Mouse (Mus musculus): ENCODE data around the gene Mgmt. TPM values are rescaled to one million over a fixed set of nuclear protein-coding genes. Genes with fewer than 3 reads are reported as not detected.
A peak's percentile ranks its signal among the peaks of the same experiment; 100 is the strongest.

Gene Mgmt
- total and polyA plus RNA-seq, 2 experiments from 2014 or later, result 5.4 to 6.4 TPM

- no peak for TF ChIP-seq CTCF (IDR thresholded peaks at IDR 0.05; ENCODE audit: low read depth)
- TF ChIP-seq EP300 (IDR thresholded peaks at IDR 0.05; ENCODE audit: low read depth), result no peak
- Histone ChIP-seq H3K27ac (ENCODE audit: low read depth) (no peak overlapping the region), H3K9me3 (replicated peaks; ENCODE audit: control insufficient read depth, low read length) (no peaks in the 10 kb centered on the region), H3K27me3 (ENCODE audit: control insufficient read depth, insufficient read depth, low read length) (no peaks in the 10 kb centered on the region), H3K4me2 (ENCODE audit: low read depth, low read length) (no peak overlapping the region), H3K4me3 (ENCODE audit: low read depth, low read length) (no peak overlapping the region), H3K4me1 (ENCODE audit: control insufficient read depth, insufficient read depth) (no peaks in the 10 kb centered on the region), H3K36me3 (replicated peaks; ENCODE audit: control insufficient read depth, insufficient read depth, low read length) (no peaks in the 10 kb centered on the region), H3K9ac (replicated peaks; ENCODE audit: low read depth, low read length) (no peak overlapping the region)
- DNase-seq (ENCODE audit: low spot score) (no peak), ATAC-seq (ENCODE audit: insufficient read depth, low read depth) (no peak)
- WGBS, result 88% methylated on average over 9 of the region's 9 CpGs
Measured at GRCm38 (mm10) chr7:137064255-137064654, 169.8 kb downstream of the Mgmt start.

DNA sequence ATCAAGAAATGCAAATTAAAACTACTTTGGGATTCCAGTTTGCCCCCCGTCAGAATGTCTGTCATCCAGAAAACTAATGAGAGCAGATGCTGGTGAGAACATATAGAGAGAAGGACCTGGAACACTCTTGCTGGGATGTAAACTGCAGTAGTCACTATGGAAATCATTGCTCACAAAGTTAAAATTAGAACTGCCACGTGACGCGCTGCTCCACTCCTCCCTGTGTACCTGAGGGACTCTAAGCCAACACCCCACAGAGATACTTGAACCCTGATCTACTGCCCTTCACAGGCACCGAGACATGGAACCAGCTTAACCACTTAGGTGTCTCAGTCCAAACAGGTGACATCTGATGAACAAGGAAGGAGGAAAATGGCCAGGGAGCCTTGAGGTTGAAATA lies 171.0 kb downstream of the Mgmt start:
- H3K27me3 ChIP-seq (ENCODE audit: control insufficient read depth, insufficient read depth, low read length), result no peaks in the 10 kb centered on the region
- ATAC-seq (ENCODE audit: insufficient read depth, low read depth), result peak; percentile 34; the same call in 1 of the 2 replicates
- DNase-seq (ENCODE audit: low spot score), result no peak

DNA sequence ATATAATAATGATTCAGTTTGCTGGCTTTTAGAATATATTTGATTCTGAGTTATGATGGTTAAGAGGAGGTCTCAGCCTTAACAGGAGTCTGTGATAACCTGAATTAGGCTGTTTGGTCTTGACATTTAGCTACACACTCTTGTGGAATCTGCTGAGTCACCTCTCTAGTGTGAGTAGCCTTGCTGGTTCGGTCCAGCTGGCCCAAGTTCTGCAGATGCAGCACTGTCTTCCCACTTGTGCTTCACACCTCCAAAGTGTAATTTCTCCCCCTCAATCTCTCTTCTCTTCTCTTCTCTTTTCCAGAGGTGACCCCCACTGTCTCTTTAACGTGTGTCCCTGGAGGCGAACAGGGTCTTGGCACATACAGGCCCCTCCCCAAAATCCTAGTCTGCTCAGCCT lies 171.8 kb downstream of the Mgmt start:
- Histone ChIP-seq H3K36me3 (replicated peaks; ENCODE audit: control insufficient read depth, insufficient read depth, low read length) (no peaks in the 10 kb centered on the region), H3K27ac (ENCODE audit: low read depth) (no peak overlapping the region), H3K9me3 (replicated peaks; ENCODE audit: control insufficient read depth, low read length) (no peaks in the 10 kb centered on the region), H3K27me3 (ENCODE audit: control insufficient read depth, insufficient read depth, low read length) (no peaks in the 10 kb centered on the region), H3K4me2 (ENCODE audit: low read depth, low read length) (no peak overlapping the region), H3K9ac (replicated peaks; ENCODE audit: low read depth, low read length) (no peak overlapping the region), H3K4me1 (ENCODE audit: control insufficient read depth, insufficient read depth) (peaks cover 5% of the 10 kb centered on the region; the same call in 1 of the 2 replicates), H3K4me3 (ENCODE audit: low read depth, low read length) (no peak overlapping the region)
- WGBS, result 67% methylated on average over 3 of the region's 3 CpGs
- no peak for TF ChIP-seq EP300 (IDR thresholded peaks at IDR 0.05; ENCODE audit: low read depth)
- DNase-seq (ENCODE audit: low spot score) (no peak), ATAC-seq (ENCODE audit: insufficient read depth, low read depth) (no peak)

More for the DNA sequence above, 171.0 kb downstream of the Mgmt start:
- Histone ChIP-seq H3K9me3 (replicated peaks; ENCODE audit: control insufficient read depth, low read length) (no peaks in the 10 kb centered on the region), H3K27ac (ENCODE audit: low read depth) (no peak overlapping the region), H3K4me1 (ENCODE audit: control insufficient read depth, insufficient read depth) (peaks cover 5% of the 10 kb centered on the region; the same call in 1 of the 2 replicates), H3K9ac (replicated peaks; ENCODE audit: low read depth, low read length) (no peak overlapping the region), H3K36me3 (replicated peaks; ENCODE audit: control insufficient read depth, insufficient read depth, low read length) (no peaks in the 10 kb centered on the region), H3K4me3 (ENCODE audit: low read depth, low read length) (no peak overlapping the region), H3K4me2 (ENCODE audit: low read depth, low read length) (no peak overlapping the region)
- TF ChIP-seq EP300 (IDR thresholded peaks at IDR 0.05; ENCODE audit: low read depth) (no peak), CTCF (IDR thresholded peaks at IDR 0.05; ENCODE audit: low read depth) (no peak)
- 47% methylated on average over 5 of the region's 5 CpGs for WGBS

DNA sequence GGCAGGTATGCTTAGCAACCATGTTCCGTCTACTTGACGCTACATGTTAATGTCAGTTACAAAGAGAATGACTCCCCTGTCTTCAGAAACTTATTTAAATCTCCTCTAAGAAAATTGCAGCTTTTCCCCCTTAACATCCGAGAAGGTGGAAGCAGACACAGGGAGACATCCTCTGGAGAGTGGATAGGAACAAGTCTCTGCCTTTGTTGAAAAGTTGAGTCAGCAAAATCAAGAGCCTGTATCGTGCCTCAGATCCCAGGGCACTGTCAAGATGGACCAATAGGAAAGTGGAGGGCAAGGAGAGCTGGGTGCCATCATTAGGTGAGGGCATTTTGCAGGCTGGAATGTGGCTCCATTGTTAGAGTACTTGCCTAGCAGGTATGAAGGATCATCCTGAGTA lies 172.6 kb downstream of the Mgmt start:
- Histone ChIP-seq H3K36me3 (replicated peaks; ENCODE audit: control insufficient read depth, insufficient read depth, low read length) (no peaks in the 10 kb centered on the region), H3K4me3 (ENCODE audit: low read depth, low read length) (no peak overlapping the region), H3K9ac (replicated peaks; ENCODE audit: low read depth, low read length) (no peak overlapping the region), H3K4me1 (ENCODE audit: control insufficient read depth, insufficient read depth) (peaks cover 5% of the 10 kb centered on the region; the same call in 1 of the 2 replicates), H3K27ac (ENCODE audit: low read depth) (no peak overlapping the region), H3K4me2 (ENCODE audit: low read depth, low read length) (no peak overlapping the region), H3K9me3 (replicated peaks; ENCODE audit: control insufficient read depth, low read length) (no peaks in the 10 kb centered on the region), H3K27me3 (ENCODE audit: control insufficient read depth, insufficient read depth, low read length) (no peaks in the 10 kb centered on the region)
- ATAC-seq (ENCODE audit: insufficient read depth, low read depth) (no peak), DNase-seq (ENCODE audit: low spot score) (no peak)
- TF ChIP-seq EP300 (IDR thresholded peaks at IDR 0.05; ENCODE audit: low read depth), result no peak
- TF ChIP-seq CTCF (IDR thresholded peaks at IDR 0.05; ENCODE audit: low read depth), result no peak
- WGBS, result 88% methylated on average over 4 of the region's 4 CpGs

DNA sequence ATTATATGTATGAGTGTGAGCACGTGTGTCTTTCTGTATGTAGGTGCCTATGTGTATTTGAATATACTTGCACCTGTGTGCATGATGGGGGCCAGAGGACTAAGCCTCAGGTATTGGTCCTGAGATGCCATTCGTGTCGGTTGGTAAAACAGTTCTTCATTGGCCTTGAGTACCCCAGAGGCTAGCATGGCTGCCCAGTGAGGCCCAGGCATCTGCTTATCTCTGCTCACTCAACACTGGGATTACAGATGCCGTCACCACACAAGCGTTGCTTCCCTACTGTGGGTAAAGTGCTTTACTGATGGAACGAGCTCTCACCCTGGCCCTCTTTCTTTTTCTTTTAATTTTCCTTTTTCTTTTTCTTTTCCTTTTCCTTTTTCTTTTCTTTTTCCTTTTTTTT lies 173.3 kb downstream of the Mgmt start:
- H3K4me1 ChIP-seq (ENCODE audit: control insufficient read depth, insufficient read depth), result peaks cover 5% of the 10 kb centered on the region; the same call in 1 of the 2 replicates
- H3K4me3 ChIP-seq (ENCODE audit: low read depth, low read length), result no peak overlapping the region
- no peak overlapping the region for H3K4me2 ChIP-seq (ENCODE audit: low read depth, low read length)
- peak; percentile 58; the same call in 1 of the 2 replicates for ATAC-seq (ENCODE audit: insufficient read depth, low read depth)
- DNase-seq (ENCODE audit: low spot score), result no peak
- no peaks in the 10 kb centered on the region for H3K36me3 ChIP-seq (replicated peaks; ENCODE audit: control insufficient read depth, insufficient read depth, low read length)
- no peaks in the 10 kb centered on the region for H3K9me3 ChIP-seq (replicated peaks; ENCODE audit: control insufficient read depth, low read length)
- 41% methylated on average over 6 of the region's 6 CpGs for WGBS
- H3K27ac ChIP-seq (ENCODE audit: low read depth), result no peak overlapping the region
- TF ChIP-seq EP300 (IDR thresholded peaks at IDR 0.05; ENCODE audit: low read depth) (no peak), CTCF (IDR thresholded peaks at IDR 0.05; ENCODE audit: low read depth) (no peak)
- no peaks in the 10 kb centered on the region for H3K27me3 ChIP-seq (ENCODE audit: control insufficient read depth, insufficient read depth, low read length)
- H3K9ac ChIP-seq (replicated peaks; ENCODE audit: low read depth, low read length), result no peak overlapping the region

DNA sequence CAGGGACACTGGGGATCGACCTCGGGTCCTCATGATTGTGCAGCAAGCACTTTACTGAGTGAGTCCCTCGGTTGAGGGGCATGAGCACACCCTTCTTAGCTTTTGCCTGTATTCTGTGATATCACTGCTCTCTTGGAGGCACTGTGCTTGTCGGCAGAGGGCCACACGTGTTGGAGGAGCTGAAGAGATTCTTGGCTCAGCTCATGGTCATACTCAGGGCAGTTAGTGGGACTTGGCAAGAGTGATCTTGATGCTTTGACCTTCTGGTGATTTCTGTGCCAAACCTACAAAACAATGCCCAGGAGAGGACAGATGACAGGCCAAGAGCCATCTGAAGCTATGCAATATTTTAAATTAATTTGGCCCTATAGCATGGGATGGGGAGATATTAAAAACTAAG lies 174.4 kb downstream of the Mgmt start:
- Histone ChIP-seq H3K9ac (replicated peaks; ENCODE audit: low read depth, low read length) (no peak overlapping the region), H3K27me3 (ENCODE audit: control insufficient read depth, insufficient read depth, low read length) (no peaks in the 10 kb centered on the region), H3K4me3 (ENCODE audit: low read depth, low read length) (no peak overlapping the region), H3K4me2 (ENCODE audit: low read depth, low read length) (no peak overlapping the region), H3K27ac (ENCODE audit: low read depth) (no peak overlapping the region), H3K9me3 (replicated peaks; ENCODE audit: control insufficient read depth, low read length) (no peaks in the 10 kb centered on the region), H3K4me1 (ENCODE audit: control insufficient read depth, insufficient read depth) (peaks cover 5% of the 10 kb centered on the region; the same call in 1 of the 2 replicates), H3K36me3 (replicated peaks; ENCODE audit: control insufficient read depth, insufficient read depth, low read length) (no peaks in the 10 kb centered on the region)
- DNase-seq (ENCODE audit: low spot score) (no peak), ATAC-seq (ENCODE audit: insufficient read depth, low read depth) (no peak; the same call in 1 of the 2 replicates)
- WGBS, result 29% methylated on average over 5 of the region's 5 CpGs
- 0 out of 2 replicates have a peak, but pooled peaks have one; percentile 8 for TF ChIP-seq CTCF (IDR thresholded peaks at IDR 0.05; ENCODE audit: low read depth)
- no peak for TF ChIP-seq EP300 (IDR thresholded peaks at IDR 0.05; ENCODE audit: low read depth)

All from heart, postnatal 0 days (tissue).